Mouse (Mus musculus) granulocyte monocyte progenitor cell, adult 5-6 weeks (primary cell): Measurements from ENCODE around the gene BC051019. TPM values are rescaled to one million over a fixed set of nuclear protein-coding genes. Genes with fewer than 3 reads are reported as not detected.
A peak's percentile ranks its signal among the peaks of the same experiment; 100 is the strongest.

Experiments used
- ATAC-seq: replicated peaks from 2 replicates; pipeline ENCODE4 v1.8.0; 2016; ENCODE audit warnings: mild to moderate bottlenecking, moderate TSS enrichment, inconsistent platforms; ENCODE audit not compliant: poor library complexity, severe bottlenecking
- total RNA-seq, 2 experiments: library from RNA; stranded (forward) in 1 of 2; stranded (reverse) in 1 of 2; fragments of 200-712, 200-1000 nt in 1 of 2; fragments of >200 nt in 1 of 2; fragmentation: Nextera tagmentation in 1 of 2; gene quantifications; 2 replicates each; pipeline ENCODE4 v1.2.3; 2014 to 2017

Gene BC051019
- total RNA-seq, 2 experiments from 2014 or later: not detected

GRCm38 (mm10) chr7:109712198-109712597 lies 11.5 kb downstream of the BC051019 start:
- no peak for ATAC-seq

- no peak for ATAC-seq
Measured at GRCm38 (mm10) chr7:109710069-109710468, 13.6 kb downstream of the BC051019 start.

- ATAC-seq: no peak
Measured at GRCm38 (mm10) chr7:109708961-109709382, 14.7 kb downstream of the BC051019 start.

- ATAC-seq: 0 out of 2 replicates have a peak, but pooled peaks have one; percentile 15
Measured at GRCm38 (mm10) chr7:109707023-109707785, 16.4 kb downstream of the BC051019 start.

- no peak for ATAC-seq
Measured at GRCm38 (mm10) chr7:109704461-109704860, 19.2 kb downstream of the BC051019 start.

- no peak for ATAC-seq
Measured at GRCm38 (mm10) chr7:109704016-109704377, 19.7 kb downstream of the BC051019 start.

- ATAC-seq: peak; percentile 92
Measured at GRCm38 (mm10) chr7:109703190-109704015, 20.2 kb downstream of the BC051019 start, which contains the start of the genes St5 and Akip1. Gene St5 (minus strand): TSS chr7:109703605. Gene Akip1 (plus strand): TSS chr7:109703690.

GRCm38 (mm10) chr7:109702721-109703120 lies 20.9 kb downstream of the BC051019 start:
- ATAC-seq: no peak

GRCm38 (mm10) chr7:109700213-109700612 lies 23.4 kb downstream of the BC051019 start:
- ATAC-seq: no peak

GRCm38 (mm10) chr7:109695339-109695726 lies 28.3 kb downstream of the BC051019 start:
- no peak for ATAC-seq

- no peak for ATAC-seq
Measured at GRCm38 (mm10) chr7:109694576-109695338, 28.9 kb downstream of the BC051019 start.

- ATAC-seq: no peak
Measured at GRCm38 (mm10) chr7:109690961-109691360, 32.7 kb downstream of the BC051019 start.

GRCm38 (mm10) chr7:109690101-109690500 lies 33.5 kb downstream of the BC051019 start:
- 0 out of 2 replicates have a peak, but pooled peaks have one; percentile 37 for ATAC-seq

GRCm38 (mm10) chr7:109686585-109687128 lies 37.0 kb downstream of the BC051019 start:
- ATAC-seq: no peak

- no peak for ATAC-seq
Measured at GRCm38 (mm10) chr7:109680879-109681278, 42.8 kb downstream of the BC051019 start.

- ATAC-seq: no peak
Measured at GRCm38 (mm10) chr7:109680284-109680683, 43.4 kb downstream of the BC051019 start.

- no peak for ATAC-seq
Measured at GRCm38 (mm10) chr7:109674944-109675628, 48.6 kb downstream of the BC051019 start.

GRCm38 (mm10) chr7:109671581-109672471 lies 51.8 kb downstream of the BC051019 start:
- peak; percentile 84 for ATAC-seq
